Mouse (Mus musculus): ENCODE results near the gene Psmb5.

- TF ChIP-seq POLR2A (IDR thresholded peaks at IDR 0.05; ENCODE audit: borderline replicate concordance, low read depth, low read length) (no peak), CTCF (IDR thresholded peaks at IDR 0.05; ENCODE audit: low read depth, low read length) (no peak)
These were observed 3.3 kb upstream of the Psmb5 start, which contains the start of gene Psmb11 for GRCm38 (mm10) chr14:54621133-54621532.
